Mouse (Mus musculus) frontal cortex, postnatal 36 days (tissue): ENCODE data around the gene Ap1s1.

Experiments
- DNase-seq, 2 experiments: peaks; one replicate each; pipeline ENCODE4 v3.0.0; 2022; ENCODE audit warnings: low spot score in 2 of 2

Gene Ap1s1

DNA sequence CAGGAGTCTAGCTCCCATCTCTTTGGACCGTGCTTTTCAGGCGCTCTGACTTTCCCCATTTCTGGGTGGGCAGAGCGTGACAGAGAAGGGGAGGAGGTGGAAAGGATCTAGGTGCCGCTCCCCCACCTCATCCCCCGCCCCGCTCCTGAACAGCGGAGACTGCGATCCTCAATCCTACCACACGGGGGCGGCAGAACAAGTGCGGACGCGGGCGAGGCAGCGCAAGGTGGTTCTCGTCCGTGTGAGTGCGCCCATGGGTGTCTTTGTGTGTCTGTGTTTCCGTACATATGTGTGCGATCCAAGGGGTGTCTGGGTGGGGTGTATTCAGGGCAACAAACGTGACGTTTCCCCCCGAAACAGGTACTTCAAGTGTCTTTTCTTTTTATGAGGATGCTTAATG is 20.8 kb downstream of the Ap1s1 start:
- peak; percentile 83 to 86 for DNase-seq

GRCm38 (mm10) chr5:137024318-137024717 is 21.6 kb downstream of the Ap1s1 start:
- DNase-seq: no peak

DNA sequence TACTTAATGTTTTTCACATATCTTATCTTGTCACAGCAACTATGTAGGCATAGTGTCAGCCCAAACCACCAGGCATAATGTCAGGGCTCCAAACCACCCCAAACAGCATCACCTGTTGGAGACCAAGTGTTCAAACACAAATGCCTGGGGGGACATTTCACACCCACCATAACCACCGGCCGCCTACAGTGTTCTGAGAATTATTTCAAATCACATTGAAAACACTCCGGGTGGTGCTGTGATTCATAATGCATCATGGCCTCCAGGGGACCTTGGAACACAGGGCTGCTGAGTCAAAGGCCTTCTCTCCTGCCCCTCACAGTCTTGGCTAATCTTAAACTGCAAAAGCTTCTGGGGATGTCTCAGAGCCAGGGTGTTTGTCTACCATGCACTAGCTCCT is 30.0 kb downstream of the Ap1s1 start:
- DNase-seq: no peak

- no peak for DNase-seq
These were observed 33.5 kb downstream of the Ap1s1 start for GRCm38 (mm10) chr5:137012401-137012950.

GRCm38 (mm10) chr5:137009988-137010387 is 35.9 kb downstream of the Ap1s1 start:
- peak; percentile 36 to 61 for DNase-seq

DNA sequence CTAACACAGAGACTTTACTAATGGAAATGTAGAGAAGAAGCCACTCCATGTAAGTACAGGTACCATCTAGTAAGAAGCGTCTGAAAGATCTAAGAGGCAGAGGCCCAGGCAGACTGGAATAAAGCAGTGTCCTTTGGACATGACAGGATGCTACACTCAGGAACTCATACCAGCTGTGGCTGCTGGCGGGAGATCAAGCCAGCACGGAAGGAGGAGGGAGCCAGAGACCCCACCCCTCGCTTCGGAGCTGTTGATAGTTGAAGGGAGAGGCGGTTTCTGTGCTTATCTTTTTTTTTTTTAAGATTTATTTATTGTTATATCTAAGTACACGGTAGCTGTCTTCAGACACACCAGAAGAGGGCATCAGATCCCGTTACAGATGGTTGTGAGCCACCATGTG is 38.7 kb downstream of the Ap1s1 start:
- DNase-seq: no peak

DNA sequence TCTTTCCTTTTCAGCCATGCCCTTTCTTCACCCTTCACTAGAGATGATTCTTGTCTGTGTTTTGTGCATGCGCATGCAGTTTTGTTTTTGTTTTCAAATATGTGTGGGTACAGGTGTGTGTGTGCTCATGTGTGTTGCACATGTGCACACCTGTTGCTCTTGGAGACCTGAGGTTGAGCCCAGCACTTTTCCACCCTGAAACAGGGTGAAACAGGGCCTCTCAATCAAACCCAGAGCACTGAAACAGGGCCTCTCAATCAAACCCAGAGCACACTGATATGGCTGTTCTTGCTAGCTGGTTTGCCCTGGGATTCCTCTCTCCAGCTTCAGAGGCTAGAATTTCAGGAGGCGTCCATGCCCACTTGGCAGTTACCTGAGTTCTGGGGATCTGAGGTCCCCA is 45.3 kb downstream of the Ap1s1 start:
- no peak for DNase-seq

DNA sequence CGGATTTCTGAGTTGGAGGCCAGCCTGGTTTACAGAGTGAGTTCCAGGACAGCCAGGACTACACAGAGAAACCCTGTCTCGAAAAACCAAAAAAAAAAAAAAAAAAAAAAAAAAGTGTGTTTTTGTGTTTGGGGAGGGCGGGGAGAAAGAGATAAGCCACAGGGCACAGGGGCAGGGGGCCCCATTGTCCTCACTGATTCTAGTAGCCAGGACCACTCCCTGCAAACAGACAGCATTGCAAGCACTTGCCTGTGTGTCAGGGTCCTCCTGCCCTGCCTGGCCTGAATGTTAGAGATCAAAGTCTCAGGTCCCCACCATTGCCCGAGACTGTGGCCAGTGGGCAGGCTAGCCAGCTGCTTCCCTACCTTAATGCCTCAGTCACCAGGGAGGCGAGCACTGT is 46.5 kb downstream of the Ap1s1 start:
- no peak for DNase-seq

GRCm38 (mm10) chr5:136989801-136990200 is 56.1 kb downstream of the Ap1s1 start:
- no peak for DNase-seq

- peak; percentile 26 to 35 for DNase-seq
These were observed 57.5 kb downstream of the Ap1s1 start for GRCm38 (mm10) chr5:136988420-136988819.

DNA sequence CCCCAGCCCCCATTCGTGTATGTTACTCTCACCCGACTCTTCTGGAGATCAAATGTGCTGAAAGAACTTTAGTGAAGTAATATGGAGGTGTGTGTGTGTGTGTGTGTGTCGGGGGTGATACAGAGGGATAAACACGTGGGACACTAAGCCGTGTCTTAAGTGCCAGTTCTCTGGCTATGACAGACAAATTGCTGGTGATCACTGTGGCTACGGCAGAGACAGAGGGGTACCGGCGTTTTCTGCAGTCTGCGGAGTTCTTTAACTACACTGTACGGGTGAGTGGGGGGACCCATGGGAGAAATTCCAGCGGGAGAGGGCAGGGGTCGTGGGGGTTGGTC is 58.0 kb downstream of the Ap1s1 start, which contains the start of gene Znhit1:
TSS of gene Znhit1 (minus strand) at position 88 of the 338 bp plus-strand sequence.
- DNase-seq: no peak

DNA sequence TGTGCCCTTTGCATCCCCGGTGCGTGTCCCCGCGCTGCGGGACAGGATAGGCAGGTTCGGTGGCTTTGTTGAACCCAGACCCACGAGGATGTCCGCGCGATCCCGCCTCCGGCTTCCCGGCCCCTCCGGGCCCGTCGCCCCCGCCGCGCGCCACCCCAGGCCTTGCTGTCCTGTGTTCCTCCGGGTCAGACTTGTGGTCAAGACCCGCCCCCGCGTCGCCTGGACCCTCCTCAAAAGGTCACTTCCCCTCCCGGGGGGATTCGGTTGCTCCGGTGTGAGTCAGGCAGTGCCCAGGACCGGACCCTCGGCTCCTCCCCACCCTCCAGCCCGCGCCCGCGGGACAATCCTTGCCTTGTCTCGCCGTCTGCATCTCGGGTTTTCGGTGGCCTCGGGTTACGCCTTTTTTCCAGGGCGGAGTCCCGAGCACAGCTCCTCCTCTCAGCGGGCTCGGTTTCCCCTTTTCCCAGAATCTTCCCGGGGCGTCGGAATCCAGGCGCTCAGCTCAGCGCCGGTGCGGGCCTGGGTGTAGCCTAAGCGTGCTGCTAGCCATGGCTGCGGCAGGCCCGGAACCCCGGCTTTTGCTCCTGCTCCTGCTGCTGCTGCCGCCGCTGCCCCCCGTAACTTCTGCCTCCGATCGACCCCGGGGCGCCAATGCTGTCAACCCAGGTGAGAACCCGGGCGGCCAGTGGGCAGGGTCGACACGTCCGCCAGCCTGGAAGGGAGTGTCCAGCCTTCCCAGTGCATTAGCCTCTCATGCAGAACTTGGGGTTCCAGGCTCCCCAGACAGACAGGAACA is 58.6 kb downstream of the Ap1s1 start:
- peak; percentile 81 for DNase-seq

DNA sequence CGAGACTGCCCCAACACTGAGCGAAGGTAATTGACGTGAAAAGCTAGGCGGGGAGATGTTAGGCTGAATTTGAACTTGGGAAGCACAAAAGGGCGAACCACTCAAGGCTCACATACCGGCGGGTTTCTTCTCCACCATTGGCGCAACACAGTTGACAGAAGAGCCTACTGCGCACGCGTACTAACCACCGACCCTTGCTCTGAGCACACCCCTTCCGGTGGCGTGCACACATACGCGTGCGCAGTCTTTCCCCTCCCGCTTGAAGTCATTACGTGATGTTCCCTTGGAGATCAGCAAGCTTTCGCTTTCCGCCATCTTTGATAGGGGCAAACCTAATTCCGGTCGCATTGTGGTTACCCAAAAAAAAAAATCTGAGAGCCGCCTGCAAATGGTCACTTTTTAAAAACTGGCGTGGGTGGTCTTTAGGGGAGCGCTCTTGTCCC is 59.2 kb downstream of the Ap1s1 start, which contains the start of gene Plod3:
TSS of gene Plod3 (plus strand) at position 325 of the 443 bp plus-strand sequence.
- DNase-seq: peak; percentile 93 to 98
